Mouse (Mus musculus) neural tube, embryonic 12.5 days (tissue): Measurements from ENCODE around the gene Tmem217. TPM values are rescaled to one million over a fixed set of nuclear protein-coding genes. Genes with fewer than 3 reads are reported as not detected.

ENCODE experiments used
- ATAC-seq: fragments of 200-750 bp; cut with Nextera tagmentation; 2 replicates; pipeline ENCODE4 v1.8.0; 2017; ENCODE audit warnings: low read depth, mild to moderate bottlenecking, moderate TSS enrichment, moderate library complexity; ENCODE audit not compliant: low FRiP score
- H3K27ac ChIP-seq: fragments of 300-500 bp; sonication (generic); 2 replicates; pipeline ENCODE4 v1.5.1; 2016
- H3K27me3 ChIP-seq: fragments of 300-500 bp; sonication (generic); replicated peaks from 2 replicates; pipeline ENCODE4 v1.6.1; 2016; ENCODE audit warnings: mild to moderate bottlenecking
- H3K36me3 ChIP-seq: fragments of 300-500 bp; sonication (generic); 2 replicates; pipeline ENCODE4 v1.6.1; 2016; ENCODE audit warnings: mild to moderate bottlenecking
- H3K4me1 ChIP-seq: fragments of 300-500 bp; sonication (generic); 2 replicates; pipeline ENCODE4 v1.6.1; 2016
- H3K4me2 ChIP-seq: fragments of 300-500 bp; sonication (generic); replicated peaks from 2 replicates; pipeline ENCODE4 v1.6.1; 2016; ENCODE audit warnings: mild to moderate bottlenecking
- H3K4me3 ChIP-seq: fragments of 300-500 bp; sonication (generic); 2 replicates; pipeline ENCODE4 v1.5.1; 2016
- H3K9ac ChIP-seq: fragments of 300-500 bp; sonication (generic); 2 replicates; pipeline ENCODE4 v1.6.1; 2016; ENCODE audit warnings: mild to moderate bottlenecking
- H3K9me3 ChIP-seq: fragments of 300-500 bp; sonication (generic); 2 replicates; pipeline ENCODE4 v1.6.1; 2016; ENCODE audit warnings: mild to moderate bottlenecking
- WGBS: fragments of 180-500 bp; shearing (Covaris S2); methylation state at CpG from one replicate; pipeline ENCODE4 v1.1.7; 2016; 5-methylcytosine and 5-hydroxymethylcytosine counted together
- polyA plus RNA-seq: library from polyadenylated mRNA; unstranded; fragments of >200 nt; fragmentation: Nextera tagmentation; extraction: Ambion mirVana; gene quantifications from 2 replicates; pipeline ENCODE4 v1.2.1, GENCODE M21; 2016

Gene Tmem217
- polyA plus RNA-seq, 1 experiment from 2014 or later, result 1.2 TPM

DNA sequence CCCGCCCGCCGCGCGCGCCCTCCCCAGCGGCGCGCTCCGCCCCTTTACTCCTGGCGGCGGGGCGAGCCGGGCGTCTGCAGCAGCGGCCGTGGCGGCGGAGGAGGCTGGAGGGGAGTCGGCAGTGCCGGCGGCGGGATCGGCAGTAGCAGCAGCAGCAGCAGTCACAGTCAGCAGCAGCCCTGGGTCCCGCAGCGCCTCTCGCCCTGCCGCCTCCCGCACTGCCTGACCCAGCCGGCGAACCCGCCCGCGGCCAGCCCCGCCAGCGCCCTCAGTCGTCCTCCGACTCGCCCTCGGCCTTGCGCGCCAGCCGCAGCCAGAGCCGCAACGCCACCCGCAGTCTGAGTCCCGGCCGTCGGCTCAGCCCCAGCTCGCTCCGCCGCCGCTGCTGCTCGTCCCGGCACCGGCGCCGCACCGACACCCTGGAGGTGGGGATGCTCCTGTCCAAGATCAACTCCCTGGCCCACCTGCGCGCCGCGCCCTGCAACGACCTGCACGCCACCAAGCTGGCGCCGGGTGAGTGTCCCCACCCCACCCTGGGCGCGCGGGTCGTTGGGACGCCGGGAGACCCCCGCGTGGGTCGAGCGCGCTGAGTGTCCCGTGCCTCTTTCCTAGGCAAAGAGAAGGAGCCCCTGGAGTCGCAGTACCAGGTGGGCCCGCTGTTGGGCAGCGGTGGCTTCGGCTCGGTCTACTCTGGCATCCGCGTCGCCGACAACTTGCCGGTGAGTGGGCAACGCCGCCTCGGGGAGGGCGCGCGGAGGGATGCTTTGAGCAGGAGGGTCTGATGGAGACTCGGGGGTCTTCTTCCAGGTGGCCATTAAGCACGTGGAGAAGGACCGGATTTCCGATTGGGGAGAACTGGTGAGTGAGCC, 61.2 kb downstream of the Tmem217 start, which contains the start of gene Pim1:
Gene Pim1 (plus strand): TSS at position 41 of the 869 bp plus-strand sequence.
- Histone ChIP-seq H3K4me3 (peak within 1 kb of the TSS; percentile 92), H3K36me3 (peaks cover 16% of the 10 kb centered on the region), H3K27ac (peak within 1 kb of the TSS; percentile 89), H3K9ac (peak within 1 kb of the TSS; percentile 91), H3K4me2 (peak within 1 kb of the TSS; percentile 91), H3K9me3 (no peaks in the 10 kb centered on the region), H3K27me3 (no peaks in the 10 kb centered on the region), H3K4me1 (peaks cover 22% of the 10 kb centered on the region)
- under 1% methylated on average over 94 of the region's 99 CpGs for WGBS
- peak; percentile 77 for ATAC-seq

DNA sequence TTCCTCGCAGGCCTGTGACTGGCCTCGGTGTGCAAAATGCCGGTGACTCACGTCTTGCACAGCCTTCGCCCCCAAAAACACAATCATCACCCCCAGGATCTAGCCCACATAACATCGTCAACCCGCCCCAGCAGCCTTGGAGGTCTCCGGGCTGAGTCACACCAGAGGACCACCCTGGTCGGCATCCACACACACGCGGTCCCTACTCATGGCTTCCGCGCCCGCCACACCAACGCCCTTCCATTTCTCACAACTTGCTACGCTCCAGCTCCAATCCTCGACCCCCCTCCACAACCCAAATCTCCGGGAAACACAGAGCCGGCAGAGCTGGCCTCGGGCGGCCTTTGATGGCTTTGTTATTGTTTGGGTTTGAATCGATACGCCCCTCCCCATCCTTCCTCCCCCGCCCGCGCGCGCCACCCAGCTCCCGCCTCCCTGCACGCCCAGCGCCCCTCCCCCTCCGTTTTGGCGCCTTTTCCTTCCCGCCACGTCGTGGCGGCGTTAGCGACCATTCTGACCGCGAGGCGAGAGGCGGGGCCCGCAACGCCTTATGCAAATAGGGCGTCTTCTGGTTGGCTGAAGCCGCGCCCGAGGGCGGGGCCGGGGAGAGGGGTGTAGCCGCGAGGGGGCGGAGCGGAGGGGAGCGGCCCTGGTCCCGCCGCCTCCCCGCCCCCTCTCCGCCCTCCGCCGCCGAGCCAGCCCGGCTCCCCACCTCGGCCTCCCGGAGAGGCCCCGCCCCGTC, 62.0 kb downstream of the Tmem217 start:
- Histone ChIP-seq H3K27me3 (no peaks in the 10 kb centered on the region), H3K9ac (peak overlapping the region; percentile 91), H3K4me1 (peaks cover 22% of the 10 kb centered on the region), H3K9me3 (no peaks in the 10 kb centered on the region), H3K4me3 (peak overlapping the region; percentile 92), H3K4me2 (peak overlapping the region; percentile 91), H3K36me3 (peaks cover 16% of the 10 kb centered on the region), H3K27ac (peak overlapping the region; percentile 89)
- ATAC-seq, result peak; percentile 91
- WGBS, result under 1% methylated on average over 62 of the region's 68 CpGs

DNA sequence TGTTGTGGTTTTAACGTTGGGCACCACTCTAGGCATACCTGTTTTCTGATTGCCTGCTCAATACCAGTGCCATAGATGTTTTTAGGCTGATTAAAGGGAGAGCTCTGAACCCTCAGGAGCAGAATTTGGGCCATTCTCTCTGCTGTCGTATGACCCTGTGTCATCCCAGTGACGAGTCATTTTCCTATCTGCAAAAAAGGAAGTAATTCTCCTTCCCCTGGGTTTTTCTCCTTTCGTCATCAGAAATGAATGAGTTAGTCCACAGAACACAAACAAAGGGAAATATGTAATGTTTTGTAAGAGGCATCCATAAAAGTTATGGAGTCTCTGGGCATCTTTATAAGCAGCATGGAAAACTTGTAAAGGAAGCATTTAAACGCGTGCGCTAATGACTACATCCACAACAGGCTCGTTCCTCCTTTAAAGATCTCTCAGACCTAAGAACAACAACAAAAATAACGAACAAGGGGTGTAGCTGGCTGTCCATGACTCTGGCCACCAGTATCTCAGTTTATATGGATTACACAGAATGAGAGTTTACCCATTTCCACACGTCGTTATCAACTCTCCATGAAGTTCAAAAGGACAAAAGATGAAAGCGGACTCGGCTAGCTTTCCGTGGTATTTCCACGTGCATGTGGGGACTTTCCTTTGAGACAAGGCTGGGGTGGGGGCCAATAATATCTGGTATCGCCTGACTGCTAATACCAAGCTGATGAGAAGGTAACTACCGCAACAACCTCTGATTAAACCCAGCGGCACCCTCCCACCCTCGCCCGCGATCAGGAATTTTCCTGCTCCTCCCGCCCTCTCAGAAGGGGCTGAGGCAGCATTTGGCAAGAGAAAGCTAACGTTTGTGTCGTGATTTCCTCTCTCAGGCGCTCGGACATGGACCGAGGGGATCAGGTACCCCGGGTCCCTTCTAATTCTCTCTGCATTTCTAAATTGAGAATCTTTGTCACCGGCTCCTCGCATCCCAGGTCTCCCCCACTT, 62.9 kb downstream of the Tmem217 start:
- Histone ChIP-seq H3K4me3 (peak overlapping the region; percentile 92), H3K27me3 (no peaks in the 10 kb centered on the region), H3K4me2 (peak overlapping the region; percentile 91), H3K36me3 (peaks cover 10% of the 10 kb centered on the region), H3K4me1 (peaks cover 22% of the 10 kb centered on the region), H3K9me3 (no peaks in the 10 kb centered on the region), H3K27ac (peak overlapping the region; percentile 83), H3K9ac (peak overlapping the region; percentile 91)
- ATAC-seq, result no peak
- 5% methylated on average over 30 of the region's 30 CpGs for WGBS

DNA sequence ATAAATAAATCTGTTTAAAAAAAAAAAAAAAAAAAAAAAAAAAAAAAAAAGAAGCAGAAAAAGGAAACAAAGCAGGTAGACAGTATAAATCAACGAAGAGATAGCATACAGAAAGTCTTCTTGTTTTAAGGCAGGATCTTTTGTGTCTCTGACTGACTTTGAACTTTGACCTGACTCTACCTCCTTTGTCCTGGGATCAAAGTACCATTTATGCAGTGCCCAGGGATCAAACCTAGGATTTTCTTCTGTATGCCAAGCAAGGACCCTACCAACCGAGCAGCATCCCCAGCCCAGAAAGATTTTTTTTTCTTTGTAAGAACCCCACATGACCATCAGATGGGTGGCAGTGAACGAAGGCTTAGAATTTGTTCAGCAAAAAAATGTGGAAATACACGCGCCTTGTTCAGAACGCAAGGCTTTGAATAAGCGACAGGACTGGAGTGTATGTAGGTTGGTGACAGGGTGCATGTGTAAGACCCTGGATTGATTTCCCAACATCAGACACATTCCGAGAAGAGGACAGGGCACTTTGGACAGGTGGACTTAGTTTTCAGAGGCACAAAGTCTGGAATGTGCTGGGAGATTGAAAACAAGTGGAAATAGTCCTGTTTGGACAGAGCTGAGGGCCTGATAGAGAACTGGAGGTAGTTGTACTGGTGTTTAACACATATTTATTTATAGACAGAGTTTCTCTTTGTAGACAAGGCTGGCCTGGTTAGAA, 63.8 kb downstream of the Tmem217 start:
- peaks cover 20% of the 10 kb centered on the region for H3K4me1 ChIP-seq
- peaks cover 2% of the 10 kb centered on the region; the same call in 1 of the 2 replicates for H3K36me3 ChIP-seq
- no peak overlapping the region for H3K9ac ChIP-seq
- no peaks in the 10 kb centered on the region for H3K27me3 ChIP-seq
- H3K9me3 ChIP-seq, result no peaks in the 10 kb centered on the region
- 73% methylated on average over 8 of the region's 8 CpGs for WGBS
- H3K27ac ChIP-seq, result no peak overlapping the region
- no peak overlapping the region for H3K4me3 ChIP-seq
- H3K4me2 ChIP-seq, result peak overlapping the region; percentile 91
- ATAC-seq, result no peak

DNA sequence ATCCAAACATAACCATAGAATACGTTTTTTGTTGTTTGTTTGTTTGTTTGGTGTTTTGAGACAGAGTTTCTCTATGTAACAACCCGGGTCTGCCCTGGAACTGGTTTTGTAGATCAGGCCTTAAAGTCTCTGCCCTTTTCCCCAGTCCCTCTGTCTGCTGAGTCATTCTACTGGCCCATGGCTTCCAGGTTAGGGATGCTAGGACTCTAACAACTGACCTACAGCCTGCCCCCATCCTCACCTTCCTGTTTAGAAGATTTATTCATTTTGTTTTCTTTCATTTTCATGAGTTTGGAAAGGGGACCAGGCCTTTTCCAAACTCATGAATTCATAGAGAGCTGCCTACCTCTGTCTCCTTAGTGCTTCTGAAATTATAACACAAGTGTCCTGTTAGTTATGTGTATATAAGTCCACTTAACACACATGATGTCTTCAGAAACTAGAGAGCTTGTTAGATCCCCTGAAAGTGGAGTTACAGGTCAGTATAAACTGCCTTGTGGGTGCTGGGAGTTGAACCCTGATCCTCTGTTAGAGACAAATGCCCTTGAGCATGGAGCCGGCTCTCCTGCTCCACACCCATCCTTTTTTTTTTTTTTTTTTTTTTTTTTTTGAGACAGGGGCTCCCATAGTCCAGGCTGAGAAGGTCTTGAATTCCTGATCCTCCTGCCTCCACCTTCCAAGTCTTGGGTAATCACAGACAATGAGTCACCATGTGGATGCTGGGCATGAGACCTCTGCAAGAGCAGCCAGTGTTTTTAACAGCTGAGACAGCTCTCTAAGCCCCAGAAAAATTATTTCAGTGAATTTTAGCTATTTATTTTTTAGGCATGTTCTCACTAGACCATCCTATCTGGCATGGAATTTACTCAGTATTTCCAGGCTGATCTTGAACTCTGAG, 66.6 kb downstream of the Tmem217 start:
- ATAC-seq, result no peak
- peaks cover 8% of the 10 kb centered on the region; the same call in 1 of the 2 replicates for H3K4me1 ChIP-seq
- H3K4me2 ChIP-seq, result no peak overlapping the region
- no peaks in the 10 kb centered on the region for H3K27me3 ChIP-seq
- no peak overlapping the region for H3K4me3 ChIP-seq
- no peak overlapping the region for H3K9ac ChIP-seq
- H3K36me3 ChIP-seq, result no peaks in the 10 kb centered on the region
- H3K9me3 ChIP-seq, result peaks cover 6% of the 10 kb centered on the region; the same call in 1 of the 2 replicates
- H3K27ac ChIP-seq, result no peak overlapping the region
- WGBS, result 76% methylated on average over 3 of the region's 3 CpGs

DNA sequence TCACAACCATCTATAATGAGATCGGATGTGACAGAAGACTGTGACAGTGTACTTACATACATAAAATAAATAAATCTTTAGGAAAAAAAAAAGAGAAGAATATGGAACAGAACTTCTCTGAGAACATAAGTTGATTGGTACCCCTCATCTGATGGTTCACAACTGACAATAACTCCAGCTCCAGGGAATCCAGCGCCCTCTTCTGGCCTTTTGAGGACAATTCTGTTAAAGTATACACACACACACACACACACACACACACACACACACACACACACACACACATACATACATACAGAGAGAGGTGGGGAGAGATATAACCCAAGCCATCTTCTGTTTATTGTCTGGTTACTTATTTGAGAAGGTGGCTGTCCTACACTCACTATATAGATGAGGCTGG, 67.8 kb downstream of the Tmem217 start:
- H3K27ac ChIP-seq, result no peak overlapping the region
- H3K9ac ChIP-seq, result no peak overlapping the region
- H3K36me3 ChIP-seq, result no peaks in the 10 kb centered on the region
- no peaks in the 10 kb centered on the region for H3K27me3 ChIP-seq
- WGBS, result 94% methylated on average over 2 of the region's 2 CpGs
- H3K4me2 ChIP-seq, result no peak overlapping the region
- peaks cover 6% of the 10 kb centered on the region; the same call in 1 of the 2 replicates for H3K9me3 ChIP-seq
- H3K4me1 ChIP-seq, result peaks cover 7% of the 10 kb centered on the region; the same call in 1 of the 2 replicates
- ATAC-seq, result no peak
- no peak overlapping the region for H3K4me3 ChIP-seq

DNA sequence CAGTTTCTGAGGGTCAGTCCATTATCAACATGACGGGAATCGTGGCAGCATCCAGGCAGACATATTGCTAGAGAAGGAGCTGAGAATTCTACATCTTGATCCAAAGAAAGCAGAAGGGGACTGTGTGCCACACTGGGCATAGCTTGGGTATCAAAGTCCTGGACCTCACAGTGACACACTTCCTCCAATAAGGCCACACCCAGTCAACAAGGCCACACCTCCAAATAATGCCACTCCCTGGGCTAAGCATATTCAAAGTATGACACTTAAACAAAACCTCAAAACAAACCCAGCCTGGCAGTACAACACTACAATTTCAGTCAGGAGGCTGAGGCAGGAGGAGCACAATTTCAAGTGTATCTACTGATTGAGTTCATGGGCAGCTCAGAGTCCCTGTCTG, 68.9 kb downstream of the Tmem217 start:
- 94% methylated on average over 2 of the region's 2 CpGs for WGBS
- Histone ChIP-seq H3K9me3 (peaks cover 6% of the 10 kb centered on the region; the same call in 1 of the 2 replicates), H3K9ac (no peak overlapping the region), H3K4me3 (no peak overlapping the region), H3K27me3 (no peaks in the 10 kb centered on the region), H3K4me2 (no peak overlapping the region), H3K36me3 (no peaks in the 10 kb centered on the region), H3K27ac (no peak overlapping the region), H3K4me1 (no peaks in the 10 kb centered on the region)
- no peak for ATAC-seq

DNA sequence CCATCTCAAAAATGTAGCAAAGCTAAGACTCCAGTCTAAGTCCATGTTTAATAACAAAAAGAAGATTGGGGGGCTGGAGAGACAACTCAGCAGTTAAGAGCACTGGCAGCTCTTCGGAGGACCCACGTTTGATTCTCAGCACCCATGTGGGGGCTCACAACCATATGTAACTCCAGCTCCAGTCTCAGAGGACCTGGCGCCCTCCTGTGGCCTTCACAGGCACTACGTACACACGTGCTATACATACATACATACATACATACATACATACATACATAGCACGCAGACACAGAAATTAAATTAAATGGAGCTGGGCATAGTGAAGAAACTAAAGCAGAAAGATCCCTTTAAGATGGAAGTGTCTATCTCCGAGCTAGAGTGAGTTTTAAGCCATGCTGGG, 69.6 kb downstream of the Tmem217 start:
- Histone ChIP-seq H3K27ac (no peak overlapping the region), H3K36me3 (no peaks in the 10 kb centered on the region), H3K4me1 (no peaks in the 10 kb centered on the region), H3K9me3 (peaks cover 6% of the 10 kb centered on the region; the same call in 1 of the 2 replicates), H3K27me3 (no peaks in the 10 kb centered on the region), H3K4me3 (no peak overlapping the region), H3K9ac (no peak overlapping the region), H3K4me2 (no peak overlapping the region)
- no peak for ATAC-seq
- WGBS, result 93% methylated on average over 7 of the region's 7 CpGs

DNA sequence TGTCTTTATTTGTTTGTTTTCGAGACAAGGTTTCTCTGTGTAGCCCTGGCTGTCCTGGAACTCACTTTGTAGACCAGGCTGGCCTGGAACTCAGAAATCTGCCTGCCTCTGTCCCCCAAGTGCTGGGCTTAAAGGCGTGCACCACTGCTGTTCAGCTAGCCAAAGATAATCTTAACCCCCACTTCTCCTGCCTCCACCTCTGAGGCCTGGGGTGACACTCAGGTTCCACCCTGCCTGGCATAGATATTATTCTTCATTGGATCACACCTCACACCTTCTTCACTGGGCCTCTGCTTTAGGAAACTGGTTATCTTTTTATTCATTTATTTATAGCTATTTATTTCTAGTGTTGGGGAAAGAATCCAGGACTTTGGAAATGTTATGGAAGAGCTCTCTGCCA, 71.9 kb downstream of the Tmem217 start:
- Histone ChIP-seq H3K4me3 (no peak overlapping the region), H3K36me3 (no peaks in the 10 kb centered on the region), H3K27me3 (no peaks in the 10 kb centered on the region), H3K4me1 (no peaks in the 10 kb centered on the region), H3K27ac (no peak overlapping the region), H3K9me3 (peaks cover 6% of the 10 kb centered on the region; the same call in 1 of the 2 replicates), H3K9ac (no peak overlapping the region), H3K4me2 (no peak overlapping the region)
- no peak for ATAC-seq
- 87% methylated on average over 2 of the region's 2 CpGs for WGBS

DNA sequence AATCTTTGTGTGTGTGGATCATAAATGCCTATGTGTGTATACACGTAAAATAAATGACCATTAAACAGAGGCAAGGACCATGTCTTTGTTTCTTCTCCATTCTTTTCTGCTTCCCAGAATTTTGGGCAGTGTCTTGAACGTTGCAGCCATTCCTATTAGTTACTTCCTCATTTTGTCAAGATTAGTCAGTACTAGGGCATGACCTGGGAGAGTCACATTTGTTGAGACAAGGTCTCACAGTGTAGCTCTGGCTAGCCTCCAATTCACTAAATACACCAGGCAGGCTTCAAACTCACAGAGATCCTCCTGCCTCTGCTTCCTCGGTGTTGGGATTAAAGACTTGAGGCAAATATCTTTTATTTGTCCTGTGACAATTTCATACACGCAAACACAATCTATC, 73.9 kb downstream of the Tmem217 start:
- no peak for ATAC-seq
- Histone ChIP-seq H3K36me3 (no peaks in the 10 kb centered on the region), H3K27ac (no peak overlapping the region), H3K4me1 (no peaks in the 10 kb centered on the region), H3K27me3 (no peaks in the 10 kb centered on the region), H3K4me2 (no peak overlapping the region), H3K9me3 (peaks cover 6% of the 10 kb centered on the region; the same call in 1 of the 2 replicates), H3K4me3 (no peak overlapping the region), H3K9ac (no peak overlapping the region)
- 91% methylated on average over 4 of the region's 4 CpGs for WGBS
